ENCODE assay signal across 10 mouse cellular contexts in genomic region chr12:80228356-80228755, GRCm38 (mm10). TPM values are rescaled to one million over a fixed set of nuclear protein-coding genes. Genes with fewer than 3 reads are reported as not detected.
DNase-seq lines count a peak whose midpoint lies in the region; ATAC-seq and TF ChIP-seq lines count a peak whose summit lies in the region.
"Had no signal": no experiment of that assay in that cellular context is flagged by ENCODE, and none has a peak within 500 bp of the region (broad histone marks: within the 10 kb centered on the region; RNA-seq: fewer than 3 reads in every experiment).

No protein-coding gene starts in this region.

- peak overlapping the region; percentile 91 for H3K27ac ChIP-seq in kidney, embryonic 15.5 days
- H3K27ac ChIP-seq in embryonic facial prominence, embryonic 11.5 days (replicated peaks; ENCODE audit: low read depth, low read length), result peak overlapping the region; percentile 96; the same call in 1 of the 2 replicates
- peak overlapping the region; percentile 92; the same call in 1 of the 2 replicates for H3K27ac ChIP-seq in intestine, postnatal 0 days (ENCODE audit: low read depth, low read length)

- H3K27me3 ChIP-seq in kidney, embryonic 15.5 days, result no peaks in the 10 kb centered on the region
- H3K27me3 ChIP-seq in E14TG2a.4 (ENCODE audit: insufficient read depth, low read length), result no peaks in the 10 kb centered on the region
- H3K27me3 ChIP-seq in embryonic facial prominence, embryonic 11.5 days (ENCODE audit: control insufficient read depth, insufficient read depth, low read length), result no peaks in the 10 kb centered on the region
- H3K27me3 ChIP-seq in intestine, postnatal 0 days (replicated peaks; ENCODE audit: control insufficient read depth, insufficient read depth, low read length), result no peaks in the 10 kb centered on the region

- no peak for ATAC-seq in kidney, embryonic 15.5 days (replicated peaks; ENCODE audit: low FRiP score)
- no peak for ATAC-seq in embryonic facial prominence, embryonic 11.5 days (replicated peaks; ENCODE audit: insufficient number of reproducible peaks, low FRiP score, low TSS enrichment, low read depth)
- ATAC-seq in intestine, postnatal 0 days, result no peak

- no peak overlapping the region for H3K4me2 ChIP-seq in kidney, embryonic 15.5 days
- no peak overlapping the region for H3K4me2 ChIP-seq in embryonic facial prominence, embryonic 11.5 days (ENCODE audit: low read depth, low read length)
- no peak overlapping the region for H3K4me2 ChIP-seq in intestine, postnatal 0 days (replicated peaks; ENCODE audit: low read depth)

- H3K36me3 ChIP-seq in kidney, embryonic 15.5 days, result no peaks in the 10 kb centered on the region
- peaks cover 25% of the 10 kb centered on the region for H3K36me3 ChIP-seq in E14TG2a.4 (ENCODE audit: insufficient read depth, low read length)
- no peaks in the 10 kb centered on the region for H3K36me3 ChIP-seq in embryonic facial prominence, embryonic 11.5 days (replicated peaks; ENCODE audit: control insufficient read depth, insufficient read depth, low read depth, low read length)
- 0 out of 2 replicates have a peak, but pooled peaks cover 2% of the 10 kb centered on the region for H3K36me3 ChIP-seq in intestine, postnatal 0 days (ENCODE audit: control insufficient read depth, insufficient read depth)

- 86% methylated on average over 5 of the region's 5 CpGs for WGBS in kidney, embryonic 15.5 days
- WGBS in embryonic facial prominence, embryonic 11.5 days, result 74% methylated on average over 5 of the region's 5 CpGs
- 75% methylated on average over 5 of the region's 5 CpGs for WGBS in intestine, postnatal 0 days

- no peak overlapping the region for H3K9ac ChIP-seq in kidney, embryonic 15.5 days
- no peak overlapping the region; the same call in 1 of the 2 replicates for H3K9ac ChIP-seq in embryonic facial prominence, embryonic 11.5 days (replicated peaks; ENCODE audit: low read length)
- no peak overlapping the region for H3K9ac ChIP-seq in intestine, postnatal 0 days (ENCODE audit: low read depth, low read length)

- H3K4me3 ChIP-seq in kidney, embryonic 15.5 days (replicated peaks), result no peak overlapping the region
- H3K4me3 ChIP-seq in E14TG2a.4 (replicated peaks; ENCODE audit: low read length), result peak overlapping the region; percentile 39
- H3K4me3 ChIP-seq in embryonic facial prominence, embryonic 11.5 days (ENCODE audit: low read depth, low read length), result no peak overlapping the region
- no peak overlapping the region for H3K4me3 ChIP-seq in intestine, postnatal 0 days (ENCODE audit: low read depth, low read length)

- peaks cover 82% of the 10 kb centered on the region for H3K4me1 ChIP-seq in kidney, embryonic 15.5 days
- peaks cover 94% of the 10 kb centered on the region for H3K4me1 ChIP-seq in E14TG2a.4 (replicated peaks; ENCODE audit: low read depth, low read length)
- H3K4me1 ChIP-seq in embryonic facial prominence, embryonic 11.5 days (ENCODE audit: control insufficient read depth, insufficient read depth, low read length), result peaks cover 36% of the 10 kb centered on the region
- peaks cover 57% of the 10 kb centered on the region for H3K4me1 ChIP-seq in intestine, postnatal 0 days (replicated peaks; ENCODE audit: control insufficient read depth, insufficient read depth, low read length)

- no peak for TF ChIP-seq CTCF in E14TG2a.4 (conservative IDR thresholded peaks at IDR 0.05; ENCODE audit: low read length)
- no peak for TF ChIP-seq CTCF in intestine, postnatal 0 days (IDR thresholded peaks at IDR 0.05; ENCODE audit: low read depth)

- DNase-seq in kidney, adult 8-10 months, result no peak
- DNase-seq in embryonic facial prominence, embryonic 11.5 days (ENCODE audit: low spot score), result no peak
- DNase-seq in frontal cortex, postnatal 25 days (ENCODE audit: low spot score in 2 of 2), result no peak
- no peak for DNase-seq in cerebellum, postnatal 36 days
- no peak for DNase-seq in B cell, adult 2 months
- DNase-seq: layer of hippocampus, postnatal 36 days; right cerebral cortex, postnatal 14 days had no signal

- no peaks in the 10 kb centered on the region for H3K9me3 ChIP-seq in kidney, embryonic 15.5 days (replicated peaks)
- H3K9me3 ChIP-seq in E14TG2a.4 (ENCODE audit: low read length), result no peaks in the 10 kb centered on the region
- H3K9me3 ChIP-seq in embryonic facial prominence, embryonic 11.5 days (replicated peaks; ENCODE audit: control insufficient read depth, low read length), result no peaks in the 10 kb centered on the region
- H3K9me3 ChIP-seq in intestine, postnatal 0 days (ENCODE audit: control insufficient read depth), result no peaks in the 10 kb centered on the region

RNA-seq across cellular contexts. Expression of gene Actn1, which starts 31.8 kb away (rescaled TPM):
- 46.0 and 47.6 TPM in 2 replicates for polyA plus RNA-seq in kidney, embryonic 15.5 days (2015; fragmentation: Nextera tagmentation; extraction: Ambion mirVana)
- polyA plus RNA-seq in embryonic facial prominence, embryonic 11.5 days (2014; fragmentation: Nextera tagmentation; extraction: Ambion mirVana), result 34.6 and 34.8 TPM in 2 replicates
- polyA plus RNA-seq in intestine, postnatal 0 days (2015; fragmentation: Nextera tagmentation; extraction: Ambion mirVana), result 28.7 and 29.3 TPM in 2 replicates
